Mouse (Mus musculus) layer of hippocampus, adult 9-11 months (tissue): Measurements from ENCODE around the gene Mtfr1l.
A peak's percentile ranks its signal among the peaks of the same experiment; 100 is the strongest.

Experiments used
- DNase-seq: peaks from one replicate; pipeline ENCODE4 v3.0.0; 2022

Gene Mtfr1l

GRCm38 (mm10) chr4:134485151-134485900 lies 49.9 kb downstream of the Mtfr1l start:
- DNase-seq: no peak

- DNase-seq: no peak
Measured at GRCm38 (mm10) chr4:134484231-134484630, 51.0 kb downstream of the Mtfr1l start.

- DNase-seq: peak; percentile 89
Measured at GRCm38 (mm10) chr4:134483696-134484095, 51.5 kb downstream of the Mtfr1l start.

- DNase-seq: no peak
Measured at GRCm38 (mm10) chr4:134483078-134483688, 52.0 kb downstream of the Mtfr1l start.

GRCm38 (mm10) chr4:134482442-134482841 lies 52.7 kb downstream of the Mtfr1l start:
- DNase-seq: no peak

GRCm38 (mm10) chr4:134481270-134481669 lies 53.9 kb downstream of the Mtfr1l start:
- DNase-seq: no peak

DNA sequence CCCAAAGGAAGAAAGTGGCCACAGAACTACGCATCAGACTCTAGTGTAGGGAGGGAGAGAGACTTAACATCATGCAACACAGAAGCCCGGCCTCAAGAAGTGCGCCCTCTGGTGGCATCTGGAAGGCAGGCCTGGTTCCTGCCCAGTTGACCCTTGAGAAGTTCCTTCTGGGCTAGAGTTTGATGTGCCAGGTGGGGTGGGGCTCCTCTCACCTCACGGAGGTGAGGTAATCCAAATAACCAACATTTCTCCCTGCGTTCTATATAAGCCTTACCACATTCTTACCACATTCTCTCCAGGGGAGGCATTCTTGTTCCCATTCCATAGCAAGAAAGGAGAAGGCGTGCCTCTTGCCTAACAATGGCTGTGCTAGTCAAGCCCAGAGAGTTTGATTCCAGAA lies 54.3 kb downstream of the Mtfr1l start:
- peak; percentile 72 for DNase-seq

DNA sequence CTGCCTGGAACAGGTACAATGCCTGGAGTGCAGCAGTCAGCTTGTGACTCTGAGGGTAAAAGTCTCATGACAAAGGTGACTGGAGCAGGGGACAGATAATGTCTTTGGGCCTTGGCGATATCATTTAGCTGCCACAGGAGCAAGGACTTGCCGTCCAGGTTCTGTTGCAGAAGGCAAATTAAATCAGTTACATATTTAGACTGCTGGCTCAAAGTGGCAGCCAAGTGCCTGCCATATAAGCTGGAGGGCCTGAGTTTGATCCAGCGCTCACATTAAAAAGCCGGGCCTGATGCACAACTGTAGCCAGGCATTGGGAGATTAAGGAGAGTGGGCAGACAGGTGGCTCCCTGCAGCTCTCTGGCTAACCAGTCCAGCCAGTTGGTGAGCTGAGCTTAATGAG lies 55.3 kb downstream of the Mtfr1l start:
- no peak for DNase-seq

DNA sequence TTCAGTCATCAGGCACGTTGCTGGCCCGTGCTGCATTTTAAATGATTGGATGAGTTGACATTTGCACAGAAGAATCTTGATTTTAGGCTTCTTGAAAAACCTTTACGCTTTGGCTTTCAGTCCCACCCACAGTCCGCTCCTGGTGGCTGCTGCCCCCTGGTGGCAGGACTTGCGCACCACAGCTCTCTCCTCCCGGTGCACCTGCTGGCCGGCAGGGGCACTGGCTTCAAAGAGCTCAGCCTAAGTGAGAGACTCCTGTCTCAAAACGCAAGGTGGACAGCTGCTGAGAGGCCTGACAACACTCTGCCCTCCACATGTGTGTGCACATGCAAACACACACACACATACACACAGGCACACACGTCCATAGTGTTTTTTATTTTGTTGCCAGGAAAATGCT lies 57.2 kb downstream of the Mtfr1l start:
- peak; percentile 87 for DNase-seq

DNA sequence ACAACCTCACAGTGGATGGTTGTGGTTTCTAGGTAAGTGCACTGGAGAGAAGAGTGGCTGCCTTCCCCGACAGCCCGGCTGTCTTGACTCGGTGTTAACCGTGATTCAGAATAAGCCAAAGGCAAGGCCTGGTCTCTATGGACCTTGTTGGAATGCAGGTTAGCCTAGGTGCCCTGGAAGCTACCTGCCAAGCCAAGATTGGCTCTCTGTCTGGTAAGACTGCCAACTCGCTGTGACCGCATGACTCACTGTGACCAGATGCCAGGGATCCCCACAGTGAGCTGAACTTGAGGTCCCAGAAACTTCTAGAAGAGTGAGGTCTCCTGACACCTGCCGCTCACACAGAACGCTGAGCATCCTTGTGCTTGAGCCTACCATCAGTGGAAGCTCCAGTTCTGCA lies 58.3 kb downstream of the Mtfr1l start:
- DNase-seq: no peak
